Mouse (Mus musculus) layer of hippocampus, postnatal 10 days (tissue): ENCODE measurements around the gene Lrfn2. TPM values are rescaled to one million over a fixed set of nuclear protein-coding genes. Genes with fewer than 3 reads are reported as not detected.

Source experiments
- DNase-seq, 2 experiments: peaks; one replicate each; pipeline ENCODE4 v3.0.0; 2021; ENCODE audit warnings: low spot score in 2 of 2
- total RNA-seq, 2 experiments: library from RNA; stranded (reverse); gene quantifications; 2 replicates each; pipeline ENCODE4 v1.2.3; 2021

The Lrfn2 gene
- total RNA-seq, 2 experiments from 2014 or later = 38.9 to 40.7 TPM

GRCm38 (mm10) chr17:48962646-48963045 lies 30.5 kb downstream of the Lrfn2 start:
- DNase-seq = no peak

DNA sequence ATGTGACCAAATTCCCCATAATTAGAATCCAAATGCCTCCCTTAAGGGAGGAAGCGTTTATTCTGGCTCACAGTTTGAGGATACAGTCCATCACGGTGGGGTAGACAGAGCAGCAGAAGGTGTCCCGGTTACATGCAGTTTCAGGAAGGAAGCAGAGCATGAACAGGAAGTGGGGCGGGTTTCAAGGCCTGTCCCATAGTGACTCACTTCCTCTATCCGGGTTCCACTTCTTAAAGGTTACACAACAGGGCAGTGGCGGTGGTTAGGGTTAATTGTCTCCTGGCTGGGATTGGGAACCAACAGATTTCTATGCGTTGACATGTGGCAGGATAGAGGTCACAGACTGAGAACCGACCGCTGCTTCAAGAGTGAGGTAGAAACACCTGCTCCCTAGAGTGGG lies 31.6 kb downstream of the Lrfn2 start:
- no peak for DNase-seq

- DNase-seq = no peak
Observed at GRCm38 (mm10) chr17:48968304-48968703, 36.1 kb downstream of the Lrfn2 start.

DNA sequence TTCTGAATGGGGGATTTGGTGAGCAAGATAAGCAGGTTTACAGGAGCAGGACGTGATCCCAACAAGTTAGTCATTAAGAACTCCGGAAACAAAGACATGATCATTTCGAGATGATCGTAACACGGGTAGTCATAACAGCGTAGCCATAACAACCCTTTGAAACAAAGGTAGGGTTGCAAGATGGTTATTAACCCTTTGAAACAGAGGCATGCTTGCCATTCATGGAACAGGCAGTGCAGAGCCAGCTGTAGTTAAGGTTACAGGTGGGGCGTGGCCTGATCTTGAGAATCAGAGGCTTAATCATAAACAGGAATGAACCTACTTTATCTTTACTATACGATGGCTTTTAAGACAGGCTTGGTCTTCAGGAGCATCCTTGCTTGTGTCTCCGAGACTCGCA lies 39.1 kb downstream of the Lrfn2 start:
- no peak for DNase-seq

GRCm38 (mm10) chr17:48972866-48973265 lies 40.7 kb downstream of the Lrfn2 start:
- DNase-seq = no peak

DNA sequence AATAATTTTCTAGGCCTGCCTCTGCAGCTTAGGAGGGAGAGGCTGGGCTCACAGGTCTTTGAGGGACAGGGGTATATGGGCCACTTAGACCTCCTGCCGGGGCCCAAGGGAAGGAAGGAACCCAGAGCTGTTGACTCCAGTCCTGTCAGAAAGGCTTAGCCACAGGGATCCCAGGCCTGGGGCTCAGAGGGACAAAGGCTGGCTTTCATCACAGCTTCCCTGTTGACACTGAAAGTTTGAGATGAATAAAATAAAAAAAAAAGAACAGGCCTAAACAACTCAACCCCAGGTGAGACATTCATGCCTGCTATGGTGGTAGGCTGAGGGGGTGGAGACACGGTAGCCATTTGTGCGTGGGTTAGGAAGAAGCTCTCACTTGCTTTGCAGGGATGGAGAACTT lies 41.2 kb downstream of the Lrfn2 start:
- DNase-seq = no peak

- no peak for DNase-seq
Observed at GRCm38 (mm10) chr17:48975055-48975454, 42.9 kb downstream of the Lrfn2 start.

GRCm38 (mm10) chr17:48976611-48977022 lies 44.4 kb downstream of the Lrfn2 start:
- peak; percentile 50 to 62 for DNase-seq

DNA sequence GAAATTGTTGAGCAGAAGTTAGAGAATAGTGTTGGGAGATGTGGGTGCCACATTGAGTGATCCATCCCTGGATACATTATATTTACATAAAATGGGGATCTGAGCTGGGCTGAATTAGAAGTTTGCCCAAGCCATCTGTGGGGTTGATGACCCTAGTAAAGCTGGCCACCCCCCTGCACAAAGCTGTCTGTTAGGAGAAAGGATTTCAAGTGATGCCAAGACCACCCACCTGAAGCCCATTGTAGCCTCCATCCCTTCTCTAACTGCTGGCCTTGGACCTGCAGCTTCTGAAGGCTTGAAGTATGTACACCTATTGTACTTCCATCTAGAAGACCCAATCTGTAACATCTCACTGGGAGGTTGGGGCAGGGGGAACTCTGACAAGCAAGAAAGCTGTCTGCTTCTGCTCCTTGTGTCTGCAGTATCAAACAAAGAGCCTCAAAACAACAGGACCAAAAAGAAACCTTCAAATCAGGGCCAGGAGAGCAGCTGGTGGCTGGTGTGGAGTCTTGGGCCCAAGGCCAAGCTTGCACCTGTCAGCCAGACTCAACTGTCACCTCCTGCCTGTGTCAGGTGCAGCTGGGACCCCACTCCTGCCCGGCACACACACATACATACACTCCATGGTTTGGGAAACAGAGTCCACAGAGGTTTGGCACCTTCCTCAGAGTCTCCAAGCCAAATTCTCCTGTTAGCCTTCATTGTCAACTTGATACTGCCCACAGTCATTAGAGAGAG lies 63.2 kb downstream of the Lrfn2 start:
- DNase-seq = no peak

- DNase-seq = no peak
Observed at GRCm38 (mm10) chr17:48999463-49000227, 67.5 kb downstream of the Lrfn2 start.

DNA sequence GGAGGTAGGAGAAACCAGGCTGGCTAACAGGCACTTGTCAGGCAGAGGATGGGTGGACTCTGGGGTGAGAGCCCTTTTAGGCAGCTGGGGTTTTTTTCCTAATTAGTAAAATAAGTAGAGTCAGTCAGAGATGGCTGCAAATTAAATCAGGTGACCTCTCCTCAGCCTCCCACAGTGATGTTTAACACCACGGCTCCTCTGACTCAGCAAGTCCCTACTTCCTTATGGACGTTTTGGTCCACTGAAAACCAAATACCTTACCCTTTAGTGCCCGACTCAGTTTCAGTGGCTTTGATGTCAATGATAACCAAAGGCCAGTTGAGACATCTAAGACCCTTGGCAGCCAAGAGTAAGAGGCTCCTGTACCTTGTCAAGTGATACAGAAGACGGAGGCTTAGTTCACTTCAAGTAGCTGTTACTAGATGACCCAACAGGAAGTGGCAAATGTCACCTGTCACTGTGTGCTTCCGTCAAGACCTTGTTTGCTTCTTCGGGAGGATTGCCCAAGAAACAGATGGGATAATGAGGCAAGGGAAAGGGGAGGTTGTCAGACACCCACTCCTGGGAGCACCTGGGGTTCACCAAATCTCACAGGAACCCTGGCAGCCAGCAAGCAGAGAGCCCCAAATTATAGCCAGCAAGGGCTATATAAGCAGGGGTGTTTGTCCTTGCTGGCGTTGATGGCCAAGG lies 77.3 kb downstream of the Lrfn2 start:
- DNase-seq = no peak

GRCm38 (mm10) chr17:49013876-49014600 lies 81.9 kb downstream of the Lrfn2 start:
- DNase-seq = no peak

DNA sequence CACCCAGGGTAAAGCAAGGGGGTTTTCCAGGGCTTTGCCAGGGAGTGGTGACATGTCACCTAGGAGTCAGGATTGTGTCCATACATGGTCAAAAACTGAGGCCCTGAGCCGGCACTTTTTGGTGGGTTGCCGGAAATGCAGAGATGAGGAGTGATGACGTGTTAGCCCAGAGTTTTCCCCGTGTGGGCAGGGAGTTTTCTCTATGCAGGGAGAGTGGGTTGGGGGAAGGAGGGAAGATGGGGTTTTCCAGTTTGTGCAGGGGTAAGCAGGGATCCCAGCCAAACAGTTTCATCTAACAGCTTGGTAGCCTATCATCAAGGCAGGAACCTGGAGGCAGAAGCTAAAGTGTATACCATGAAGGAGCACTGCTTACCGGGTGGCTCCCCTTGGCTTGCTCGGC lies 83.2 kb downstream of the Lrfn2 start:
- DNase-seq = no peak

DNA sequence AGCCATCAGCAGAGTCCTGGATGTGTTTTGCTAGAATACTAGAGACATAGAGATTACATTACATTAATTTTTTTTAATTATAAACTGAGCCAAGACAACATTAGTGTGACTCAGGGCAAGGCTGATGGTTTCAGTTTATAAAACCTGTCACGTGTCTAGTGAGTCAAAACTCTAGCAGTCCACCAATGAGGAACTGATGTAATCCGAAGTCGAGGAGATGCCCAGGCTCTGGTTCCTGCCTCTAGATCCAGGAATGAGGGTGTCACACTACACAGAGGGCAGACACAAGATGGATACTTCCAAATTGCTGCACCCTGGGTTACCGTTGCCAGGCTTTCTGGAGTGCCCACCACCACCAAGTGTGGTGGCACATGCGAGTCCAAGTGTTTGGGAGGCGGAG lies 84.0 kb downstream of the Lrfn2 start:
- no peak for DNase-seq

GRCm38 (mm10) chr17:49017438-49018415 lies 85.5 kb downstream of the Lrfn2 start:
- DNase-seq = no peak

- DNase-seq = no peak
Observed at GRCm38 (mm10) chr17:49018774-49019488, 86.8 kb downstream of the Lrfn2 start.

DNA sequence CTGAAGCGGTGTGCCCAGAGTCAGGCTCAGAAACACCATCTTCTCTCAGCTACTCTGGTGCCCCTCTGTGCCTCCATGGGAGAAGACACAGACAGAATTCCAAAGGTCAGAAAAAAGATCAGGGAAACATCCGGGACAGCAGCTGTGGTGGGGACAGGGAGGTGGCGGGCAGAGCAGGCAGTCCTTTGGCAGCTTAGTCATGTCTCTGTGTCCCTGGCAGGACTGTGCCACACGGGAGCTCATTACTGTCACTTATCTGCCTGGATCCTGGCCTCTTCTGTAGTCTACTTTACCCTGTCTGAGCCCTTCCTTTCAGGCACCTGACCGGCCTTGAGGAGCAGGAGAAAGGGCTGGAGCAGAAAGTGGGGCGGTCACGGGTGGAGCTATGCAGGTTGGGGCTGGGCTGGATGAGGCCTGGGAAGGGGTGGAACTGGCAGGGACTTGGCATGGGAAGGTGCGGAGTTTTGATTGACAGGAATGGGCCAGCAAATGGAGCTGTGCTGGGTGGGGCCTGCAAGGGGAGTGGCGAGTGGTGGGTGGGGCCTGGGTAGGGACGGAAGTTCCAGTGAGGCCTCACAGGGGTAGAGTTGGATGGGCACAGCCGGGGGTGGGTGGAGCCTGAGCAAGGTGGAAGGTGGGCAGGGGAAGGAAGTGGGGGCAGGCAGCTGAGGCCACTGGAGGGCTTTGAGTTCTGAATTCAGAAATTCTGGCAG lies 97.5 kb downstream of the Lrfn2 start:
- DNase-seq = peak; percentile 33 to 48

- DNase-seq = no peak
Observed at GRCm38 (mm10) chr17:49030269-49030615, 98.1 kb downstream of the Lrfn2 start.

- DNase-seq = no peak
Observed at GRCm38 (mm10) chr17:49030841-49031240, 98.7 kb downstream of the Lrfn2 start.
